Mouse (Mus musculus) neural tube, embryonic 11.5 days (tissue): Measurements from ENCODE around the gene A630076J17Rik. TPM values are rescaled to one million over a fixed set of nuclear protein-coding genes. Genes with fewer than 3 reads are reported as not detected.

Experiments used
- ATAC-seq: fragments of 200-750 bp; cut with Nextera tagmentation; 2 replicates; pipeline ENCODE4 v1.8.0; 2017; ENCODE audit warnings: moderate number of reproducible peaks, mild to moderate bottlenecking, moderate TSS enrichment, moderate library complexity; ENCODE audit not compliant: insufficient read depth, low FRiP score, low TSS enrichment
- DNase-seq: peaks from one replicate; pipeline ENCODE4 v3.0.0-alpha.2; 2015; ENCODE audit warnings: low spot score
- H3K27ac ChIP-seq: fragments of 300-500 bp; sonication (generic); 2 replicates; pipeline ENCODE4 v1.5.1; 2014; ENCODE audit warnings: low read depth, mild to moderate bottlenecking, low read length
- H3K27me3 ChIP-seq: fragments of 300-500 bp; sonication (generic); 2 replicates; pipeline ENCODE4 v1.6.1; 2014; ENCODE audit warnings: mild to moderate bottlenecking, low read length, mixed read lengths; ENCODE audit not compliant: control insufficient read depth, insufficient read depth
- H3K36me3 ChIP-seq: fragments of 300-500 bp; sonication (generic); 2 replicates; pipeline ENCODE4 v1.6.1; 2014; ENCODE audit warnings: mild to moderate bottlenecking, low read length, moderate library complexity, mixed read lengths; ENCODE audit not compliant: control insufficient read depth, insufficient read depth
- H3K4me1 ChIP-seq: fragments of 300-500 bp; sonication (generic); 2 replicates; pipeline ENCODE4 v1.6.1; 2014; ENCODE audit warnings: low read length, mixed read lengths; ENCODE audit not compliant: control insufficient read depth, insufficient read depth
- H3K4me2 ChIP-seq: fragments of 300-500 bp; sonication (generic); 2 replicates; pipeline ENCODE4 v1.6.1; 2014; ENCODE audit warnings: low read depth, mild to moderate bottlenecking, moderate library complexity
- H3K4me3 ChIP-seq: fragments of 300-500 bp; sonication (generic); 2 replicates; pipeline ENCODE4 v1.5.1; 2014; ENCODE audit warnings: low read depth, low read length
- H3K9ac ChIP-seq: fragments of 300-500 bp; sonication (generic); 2 replicates; pipeline ENCODE4 v1.6.1; 2014; ENCODE audit warnings: mild to moderate bottlenecking, low read length
- H3K9me3 ChIP-seq: fragments of 300-500 bp; sonication (generic); 2 replicates; pipeline ENCODE4 v1.6.1; 2016; ENCODE audit warnings: low read length; ENCODE audit not compliant: control insufficient read depth
- WGBS: fragments of 180-500 bp; shearing (Covaris S2); extraction: QIAGEN DNeasy Blood & Tissue Kit; methylation state at CpG from one replicate; pipeline ENCODE4 v1.1.7; 2014; 5-methylcytosine and 5-hydroxymethylcytosine counted together
- polyA plus RNA-seq: library from polyadenylated mRNA; unstranded; fragments of >200 nt; fragmentation: Nextera tagmentation; extraction: Ambion mirVana; gene quantifications from 2 replicates; pipeline ENCODE4 v1.2.1, GENCODE M21; 2014

The A630076J17Rik gene
- polyA plus RNA-seq, 1 experiment from 2014 or later, result not detected

- DNase-seq, result no peak
- 56% methylated on average over 4 of the region's 4 CpGs for WGBS
- Histone ChIP-seq H3K36me3 (no peaks in the 10 kb centered on the region), H3K9ac (no peak overlapping the region), H3K9me3 (no peaks in the 10 kb centered on the region), H3K27ac (no peak overlapping the region), H3K4me2 (no peak overlapping the region), H3K4me1 (peaks cover 9% of the 10 kb centered on the region; the same call in 1 of the 2 replicates), H3K4me3 (no peak overlapping the region), H3K27me3 (no peaks in the 10 kb centered on the region)
- ATAC-seq, result no peak
Measured at GRCm38 (mm10) chr3:107275996-107276395, 45.6 kb downstream of the A630076J17Rik start.

GRCm38 (mm10) chr3:107276626-107277025, 46.2 kb downstream of the A630076J17Rik start:
- Histone ChIP-seq H3K27ac (no peak overlapping the region), H3K27me3 (no peaks in the 10 kb centered on the region), H3K4me1 (peaks cover 9% of the 10 kb centered on the region; the same call in 1 of the 2 replicates), H3K9me3 (no peaks in the 10 kb centered on the region), H3K9ac (no peak overlapping the region), H3K4me3 (no peak overlapping the region), H3K4me2 (no peak overlapping the region), H3K36me3 (no peaks in the 10 kb centered on the region)
- 89% methylated on average over 3 of the region's 3 CpGs for WGBS
- no peak for ATAC-seq
- no peak for DNase-seq

GRCm38 (mm10) chr3:107278479-107279269, 48.3 kb downstream of the A630076J17Rik start, which contains the start of gene Lamtor5:
Gene Lamtor5, plus strand, starts transcription at chr3:107278858.
- peak; percentile 92 for DNase-seq
- Histone ChIP-seq H3K27ac (no peak within 1 kb of the TSS), H3K36me3 (0 out of 2 replicates have a peak, but pooled peaks cover 2% of the 10 kb centered on the region), H3K4me1 (peaks cover 9% of the 10 kb centered on the region; the same call in 1 of the 2 replicates), H3K4me2 (peak within 1 kb of the TSS; percentile 69), H3K27me3 (no peaks in the 10 kb centered on the region), H3K9ac (peak within 1 kb of the TSS; percentile 76), H3K9me3 (no peaks in the 10 kb centered on the region), H3K4me3 (peak within 1 kb of the TSS; percentile 87)
- 3% methylated on average over 43 of the region's 43 CpGs for WGBS
- peak; percentile 93 for ATAC-seq

Other genes with a start within 250 kb of the A630076J17Rik start
- 2.9 and 3.6 TPM in 2 replicates for gene Kcna3, start 194.4 kb upstream of the A630076J17Rik start, polyA plus RNA-seq
- 0.17 and 0.24 TPM in 2 replicates for gene Kcna2, start 129.5 kb upstream of the A630076J17Rik start, polyA plus RNA-seq
- not detected in 2 replicates for gene Kcna10, start 47.6 kb upstream of the A630076J17Rik start, polyA plus RNA-seq
- gene Cym, start 8.9 kb upstream of the A630076J17Rik start, polyA plus RNA-seq, result not detected in 2 replicates
- gene Prok1, start 9.1 kb downstream of the A630076J17Rik start, polyA plus RNA-seq, result not detected in 2 replicates
- gene Lamtor5, start 48.2 kb downstream of the A630076J17Rik start, polyA plus RNA-seq, result 187 and 189 TPM in 2 replicates
- 1.6 and 1.9 TPM in 2 replicates for gene Slc16a4, start 60.6 kb downstream of the A630076J17Rik start, polyA plus RNA-seq
- gene Rbm15, start 103.1 kb downstream of the A630076J17Rik start, polyA plus RNA-seq, result 17.2 and 18.3 TPM in 2 replicates
- gene Kcnc4, start 228.9 kb downstream of the A630076J17Rik start, polyA plus RNA-seq, result 0.05 and 0.58 TPM in 2 replicates